Mouse (Mus musculus): ENCODE results near the gene Tfrc. TPM values are rescaled to one million over a fixed set of nuclear protein-coding genes. Genes with fewer than 3 reads are reported as not detected.

Gene Tfrc
- total and polyA plus RNA-seq, 3 experiments = 14.2 to 620 (median 507) TPM

- Histone ChIP-seq H3K27me3 (ENCODE audit: insufficient read depth, low read length) (no peaks in the 10 kb centered on the region), H3K36me3 (replicated peaks) (peaks cover 44% of the 10 kb centered on the region), H3K4me3 (ENCODE audit: low read depth, low read length) (no peak overlapping the region), H3K9me3 (replicated peaks) (no peaks in the 10 kb centered on the region), H3K4me1 (ENCODE audit: insufficient read depth, low read depth, low read length) (peaks cover 46% of the 10 kb centered on the region)
- no peak for DNase-seq (ENCODE audit: low spot score)
- no peak for TF ChIP-seq CTCF (IDR thresholded peaks at IDR 0.05; ENCODE audit: low read depth, low read length)
- no peak for TF ChIP-seq GATA1 (IDR thresholded peaks at IDR 0.05; ENCODE audit: borderline replicate concordance, low read length)
- TF ChIP-seq TAL1 (conservative IDR thresholded peaks at IDR 0.05; ENCODE audit: low read depth, low read length) = no peak
- TF ChIP-seq GATA2 (IDR thresholded peaks at IDR 0.05; ENCODE audit: borderline replicate concordance, low read depth, low read length) = no peak
- TF ChIP-seq POLR2AphosphoS5 (IDR thresholded peaks at IDR 0.05; ENCODE audit: insufficient replicate concordance, low read depth, low read length) = no peak
- ATAC-seq (ENCODE audit: extremely low read depth, insufficient number of reproducible peaks, low FRiP score, poor library complexity, severe bottlenecking) = no peak
Observed at GRCm38 (mm10) chr16:32647712-32648111, 39.0 kb downstream of the Tfrc start.

GRCm38 (mm10) chr16:32650461-32650860, 41.7 kb downstream of the Tfrc start:
- H3K36me3 ChIP-seq (replicated peaks) = peaks cover 65% of the 10 kb centered on the region
- H3K4me1 ChIP-seq (ENCODE audit: insufficient read depth, low read depth, low read length) = peaks cover 49% of the 10 kb centered on the region
- no peak overlapping the region for H3K4me3 ChIP-seq (ENCODE audit: low read depth, low read length)
- no peaks in the 10 kb centered on the region for H3K27me3 ChIP-seq (ENCODE audit: insufficient read depth, low read length)
- ATAC-seq (ENCODE audit: extremely low read depth, insufficient number of reproducible peaks, low FRiP score, poor library complexity, severe bottlenecking) (no peak), DNase-seq (ENCODE audit: low spot score) (no peak)
- no peaks in the 10 kb centered on the region for H3K9me3 ChIP-seq (replicated peaks)
- TF ChIP-seq GATA2 (IDR thresholded peaks at IDR 0.05; ENCODE audit: borderline replicate concordance, low read depth, low read length) (no peak), CTCF (IDR thresholded peaks at IDR 0.05; ENCODE audit: low read depth, low read length) (no peak), GATA1 (IDR thresholded peaks at IDR 0.05; ENCODE audit: borderline replicate concordance, low read length) (no peak), POLR2AphosphoS5 (IDR thresholded peaks at IDR 0.05; ENCODE audit: insufficient replicate concordance, low read depth, low read length) (no peak)

- Histone ChIP-seq H3K9me3 (replicated peaks) (no peaks in the 10 kb centered on the region), H3K27me3 (ENCODE audit: insufficient read depth, low read length) (no peaks in the 10 kb centered on the region), H3K36me3 (replicated peaks) (peaks cover 62% of the 10 kb centered on the region), H3K4me3 (ENCODE audit: low read depth, low read length) (no peak overlapping the region), H3K4me1 (ENCODE audit: insufficient read depth, low read depth, low read length) (peaks cover 48% of the 10 kb centered on the region)
- DNase-seq (ENCODE audit: low spot score) = no peak
- no peak for TF ChIP-seq CTCF (IDR thresholded peaks at IDR 0.05; ENCODE audit: low read depth, low read length)
- no peak for TF ChIP-seq GATA2 (IDR thresholded peaks at IDR 0.05; ENCODE audit: borderline replicate concordance, low read depth, low read length)
- TF ChIP-seq POLR2AphosphoS5 (IDR thresholded peaks at IDR 0.05; ENCODE audit: insufficient replicate concordance, low read depth, low read length) = no peak
- no peak for TF ChIP-seq GATA1 (IDR thresholded peaks at IDR 0.05; ENCODE audit: borderline replicate concordance, low read length)
- ATAC-seq (ENCODE audit: extremely low read depth, insufficient number of reproducible peaks, low FRiP score, poor library complexity, severe bottlenecking) = peak; percentile 28; the same call in 1 of the 2 replicates
Observed at GRCm38 (mm10) chr16:32650974-32651618, 42.4 kb downstream of the Tfrc start.

GRCm38 (mm10) chr16:32654071-32654733, 45.5 kb downstream of the Tfrc start:
- H3K4me1 ChIP-seq (ENCODE audit: insufficient read depth, low read depth, low read length) = peaks cover 58% of the 10 kb centered on the region
- H3K9me3 ChIP-seq (replicated peaks) = no peaks in the 10 kb centered on the region
- no peaks in the 10 kb centered on the region for H3K27me3 ChIP-seq (ENCODE audit: insufficient read depth, low read length)
- H3K4me3 ChIP-seq (ENCODE audit: low read depth, low read length) = no peak overlapping the region
- no peak for TF ChIP-seq POLR2AphosphoS5 (IDR thresholded peaks at IDR 0.05; ENCODE audit: insufficient replicate concordance, low read depth, low read length)
- no peak for TF ChIP-seq CTCF (IDR thresholded peaks at IDR 0.05; ENCODE audit: low read depth, low read length)
- TF ChIP-seq GATA2 (IDR thresholded peaks at IDR 0.05; ENCODE audit: borderline replicate concordance, low read depth, low read length) = no peak
- TF ChIP-seq GATA1 (IDR thresholded peaks at IDR 0.05; ENCODE audit: borderline replicate concordance, low read length) = no peak
- no peak for TF ChIP-seq TAL1 (conservative IDR thresholded peaks at IDR 0.05; ENCODE audit: low read depth, low read length)
- H3K36me3 ChIP-seq (replicated peaks) = peaks cover 73% of the 10 kb centered on the region
- no peak for ATAC-seq (ENCODE audit: extremely low read depth, insufficient number of reproducible peaks, low FRiP score, poor library complexity, severe bottlenecking)
- no peak for DNase-seq (ENCODE audit: low spot score)

GRCm38 (mm10) chr16:32655534-32655933, 46.8 kb downstream of the Tfrc start:
- Histone ChIP-seq H3K4me3 (ENCODE audit: low read depth, low read length) (no peak overlapping the region), H3K36me3 (replicated peaks) (peaks cover 75% of the 10 kb centered on the region), H3K4me1 (ENCODE audit: insufficient read depth, low read depth, low read length) (peaks cover 72% of the 10 kb centered on the region), H3K9me3 (replicated peaks) (no peaks in the 10 kb centered on the region), H3K27me3 (ENCODE audit: insufficient read depth, low read length) (no peaks in the 10 kb centered on the region)
- ATAC-seq (ENCODE audit: extremely low read depth, insufficient number of reproducible peaks, low FRiP score, poor library complexity, severe bottlenecking) = no peak
- no peak for DNase-seq (ENCODE audit: low spot score)
- TF ChIP-seq GATA1 (IDR thresholded peaks at IDR 0.05; ENCODE audit: borderline replicate concordance, low read length) (no peak), CTCF (IDR thresholded peaks at IDR 0.05; ENCODE audit: low read depth, low read length) (no peak), GATA2 (IDR thresholded peaks at IDR 0.05; ENCODE audit: borderline replicate concordance, low read depth, low read length) (no peak), TAL1 (conservative IDR thresholded peaks at IDR 0.05; ENCODE audit: low read depth, low read length) (no peak), POLR2AphosphoS5 (IDR thresholded peaks at IDR 0.05; ENCODE audit: insufficient replicate concordance, low read depth, low read length) (no peak)

- Histone ChIP-seq H3K4me1 (ENCODE audit: insufficient read depth, low read depth, low read length) (peaks cover 72% of the 10 kb centered on the region), H3K36me3 (replicated peaks) (peaks cover 75% of the 10 kb centered on the region), H3K9me3 (replicated peaks) (no peaks in the 10 kb centered on the region), H3K4me3 (ENCODE audit: low read depth, low read length) (no peak overlapping the region), H3K27me3 (ENCODE audit: insufficient read depth, low read length) (no peaks in the 10 kb centered on the region)
- DNase-seq (ENCODE audit: low spot score) = no peak
- TF ChIP-seq CTCF (IDR thresholded peaks at IDR 0.05; ENCODE audit: low read depth, low read length) (no peak), GATA1 (IDR thresholded peaks at IDR 0.05; ENCODE audit: borderline replicate concordance, low read length) (no peak), POLR2AphosphoS5 (IDR thresholded peaks at IDR 0.05; ENCODE audit: insufficient replicate concordance, low read depth, low read length) (no peak), GATA2 (IDR thresholded peaks at IDR 0.05; ENCODE audit: borderline replicate concordance, low read depth, low read length) (no peak), TAL1 (conservative IDR thresholded peaks at IDR 0.05; ENCODE audit: low read depth, low read length) (no peak)
- ATAC-seq (ENCODE audit: extremely low read depth, insufficient number of reproducible peaks, low FRiP score, poor library complexity, severe bottlenecking) = no peak
Observed at GRCm38 (mm10) chr16:32656321-32656720, 47.6 kb downstream of the Tfrc start.
